Mouse (Mus musculus) midbrain, embryonic 16.5 days (tissue): Measurements from ENCODE around the gene Dnaaf1. TPM values are rescaled to one million over a fixed set of nuclear protein-coding genes. Genes with fewer than 3 reads are reported as not detected.
A peak's percentile ranks its signal among the peaks of the same experiment; 100 is the strongest.

Experiments used
- ATAC-seq: fragments of 200-750 bp; cut with Nextera tagmentation; 2 replicates; pipeline ENCODE4 v1.8.0; 2017; ENCODE audit warnings: moderate TSS enrichment
- H3K27ac ChIP-seq: fragments of 300-500 bp; sonication (generic); 2 replicates; pipeline ENCODE4 v1.5.1; 2014; ENCODE audit warnings: mild to moderate bottlenecking, low read length, mixed read lengths
- H3K27me3 ChIP-seq: fragments of 300-500 bp; sonication (generic); 2 replicates; pipeline ENCODE4 v1.6.1; 2014; ENCODE audit warnings: low read depth, low read length, mixed read lengths; ENCODE audit not compliant: control insufficient read depth, insufficient read depth
- H3K36me3 ChIP-seq: fragments of 300-500 bp; sonication (generic); 2 replicates; pipeline ENCODE4 v1.6.1; 2014; ENCODE audit warnings: mild to moderate bottlenecking, low read length, moderate library complexity, mixed read lengths; ENCODE audit not compliant: control insufficient read depth, insufficient read depth
- H3K4me1 ChIP-seq: fragments of 300-500 bp; sonication (generic); 2 replicates; pipeline ENCODE4 v1.6.1; 2014; ENCODE audit warnings: mild to moderate bottlenecking, low read length, mixed read lengths; ENCODE audit not compliant: control insufficient read depth, insufficient read depth
- H3K4me2 ChIP-seq: fragments of 300-500 bp; sonication (generic); 2 replicates; pipeline ENCODE4 v1.6.1; 2014; ENCODE audit warnings: mild to moderate bottlenecking, low read length, mixed read lengths
- H3K4me3 ChIP-seq: fragments of 300-500 bp; sonication (generic); 2 replicates; pipeline ENCODE4 v1.5.1; 2014; ENCODE audit warnings: low read depth, mild to moderate bottlenecking, low read length, moderate library complexity, mixed read lengths
- H3K9ac ChIP-seq: fragments of 300-500 bp; sonication (generic); 2 replicates; pipeline ENCODE4 v1.6.1; 2014; ENCODE audit warnings: low read depth, low read length, mixed read lengths
- H3K9me3 ChIP-seq: fragments of 300-500 bp; sonication (generic); replicated peaks from 2 replicates; pipeline ENCODE4 v1.6.1; 2014; ENCODE audit warnings: mild to moderate bottlenecking, low read length, mixed read lengths; ENCODE audit not compliant: control insufficient read depth, poor library complexity, severe bottlenecking
- WGBS: fragments of 180-500 bp; shearing (Covaris S2); extraction: QIAGEN DNeasy Blood & Tissue Kit; methylation state at CpG from one replicate; pipeline ENCODE4 v1.1.7; 2014; 5-methylcytosine and 5-hydroxymethylcytosine counted together
- polyA plus RNA-seq: library from polyadenylated mRNA; unstranded; fragments of >200 nt; fragmentation: Nextera tagmentation; extraction: Ambion mirVana; gene quantifications from 2 replicates; pipeline ENCODE4 v1.2.1, GENCODE M21; 2015

The Dnaaf1 gene
- polyA plus RNA-seq, 1 experiment from 2014 or later = 0.83 TPM

GRCm38 (mm10) chr8:119566367-119566766, 8.7 kb upstream of the Dnaaf1 start:
- Histone ChIP-seq H3K4me1 (no peaks in the 10 kb centered on the region), H3K9ac (no peak overlapping the region), H3K4me2 (no peak overlapping the region), H3K27ac (no peak overlapping the region), H3K36me3 (peaks cover 34% of the 10 kb centered on the region), H3K9me3 (no peaks in the 10 kb centered on the region), H3K27me3 (no peaks in the 10 kb centered on the region), H3K4me3 (no peak overlapping the region)
- 73% methylated on average over 11 of the region's 11 CpGs for WGBS
- ATAC-seq = no peak

GRCm38 (mm10) chr8:119568251-119568650, 6.8 kb upstream of the Dnaaf1 start:
- ATAC-seq = no peak
- Histone ChIP-seq H3K36me3 (peaks cover 31% of the 10 kb centered on the region), H3K27me3 (no peaks in the 10 kb centered on the region), H3K9me3 (no peaks in the 10 kb centered on the region), H3K4me3 (no peak overlapping the region), H3K4me2 (no peak overlapping the region), H3K4me1 (peaks cover 9% of the 10 kb centered on the region; the same call in 1 of the 2 replicates), H3K27ac (no peak overlapping the region), H3K9ac (no peak overlapping the region)
- WGBS = 90% methylated on average over 9 of the region's 9 CpGs

GRCm38 (mm10) chr8:119568951-119569350, 6.1 kb upstream of the Dnaaf1 start:
- Histone ChIP-seq H3K4me1 (peaks cover 16% of the 10 kb centered on the region), H3K9ac (no peak overlapping the region), H3K27ac (no peak overlapping the region), H3K36me3 (peaks cover 27% of the 10 kb centered on the region), H3K27me3 (no peaks in the 10 kb centered on the region), H3K9me3 (no peaks in the 10 kb centered on the region), H3K4me3 (no peak overlapping the region), H3K4me2 (no peak overlapping the region)
- no peak for ATAC-seq
- WGBS = 77% methylated on average over 7 of the region's 7 CpGs

- H3K4me1 ChIP-seq = peaks cover 18% of the 10 kb centered on the region
- peaks cover 19% of the 10 kb centered on the region for H3K36me3 ChIP-seq
- H3K4me3 ChIP-seq = no peak overlapping the region
- H3K27ac ChIP-seq = no peak overlapping the region
- H3K9ac ChIP-seq = no peak overlapping the region
- WGBS = 21% methylated on average over 4 of the region's 4 CpGs
- no peaks in the 10 kb centered on the region for H3K9me3 ChIP-seq
- no peak for ATAC-seq
- no peak overlapping the region for H3K4me2 ChIP-seq
- H3K27me3 ChIP-seq = no peaks in the 10 kb centered on the region
Observed at GRCm38 (mm10) chr8:119569881-119570280, 5.2 kb upstream of the Dnaaf1 start.

- no peak overlapping the region for H3K27ac ChIP-seq
- no peaks in the 10 kb centered on the region for H3K27me3 ChIP-seq
- 94% methylated on average over 6 of the region's 6 CpGs for WGBS
- H3K9ac ChIP-seq = no peak overlapping the region
- no peaks in the 10 kb centered on the region for H3K9me3 ChIP-seq
- peaks cover 18% of the 10 kb centered on the region for H3K4me1 ChIP-seq
- H3K4me2 ChIP-seq = no peak overlapping the region
- H3K4me3 ChIP-seq = no peak overlapping the region
- peaks cover 7% of the 10 kb centered on the region for H3K36me3 ChIP-seq
- ATAC-seq = no peak
Observed at GRCm38 (mm10) chr8:119571135-119571534, 3.9 kb upstream of the Dnaaf1 start.

- Histone ChIP-seq H3K27ac (no peak overlapping the region), H3K9ac (no peak overlapping the region), H3K9me3 (no peaks in the 10 kb centered on the region), H3K4me1 (peaks cover 18% of the 10 kb centered on the region), H3K4me3 (no peak overlapping the region), H3K4me2 (no peak overlapping the region), H3K27me3 (0 out of 2 replicates have a peak, but pooled peaks cover 2% of the 10 kb centered on the region), H3K36me3 (no peaks in the 10 kb centered on the region)
- ATAC-seq = no peak
- 88% methylated on average over 4 of the region's 4 CpGs for WGBS
Observed at GRCm38 (mm10) chr8:119572411-119572810, 2.6 kb upstream of the Dnaaf1 start.

- H3K36me3 ChIP-seq = no peaks in the 10 kb centered on the region
- H3K9me3 ChIP-seq = no peaks in the 10 kb centered on the region
- 0 out of 2 replicates have a peak, but pooled peaks cover 2% of the 10 kb centered on the region for H3K27me3 ChIP-seq
- peak overlapping the region; percentile 79 for H3K4me2 ChIP-seq
- H3K4me1 ChIP-seq = peaks cover 18% of the 10 kb centered on the region
- H3K27ac ChIP-seq = no peak overlapping the region
- WGBS = 2% methylated on average over 16 of the region's 16 CpGs
- H3K4me3 ChIP-seq = peak overlapping the region; percentile 91
- ATAC-seq = no peak; the same call in 1 of the 2 replicates
- H3K9ac ChIP-seq = peak overlapping the region; percentile 87
Observed at GRCm38 (mm10) chr8:119575366-119575726, 311 bp downstream of the Dnaaf1 start.

- Histone ChIP-seq H3K27ac (no peak overlapping the region), H3K27me3 (0 out of 2 replicates have a peak, but pooled peaks cover 2% of the 10 kb centered on the region), H3K36me3 (no peaks in the 10 kb centered on the region), H3K4me1 (peaks cover under 1% of the 10 kb centered on the region; the same call in 1 of the 2 replicates), H3K4me2 (no peak overlapping the region), H3K4me3 (no peak overlapping the region), H3K9me3 (no peaks in the 10 kb centered on the region), H3K9ac (no peak overlapping the region)
- 49% methylated on average over 13 of the region's 13 CpGs for WGBS
- no peak for ATAC-seq
Observed at GRCm38 (mm10) chr8:119579096-119579495, 4.1 kb downstream of the Dnaaf1 start.

GRCm38 (mm10) chr8:119580441-119581161, 5.6 kb downstream of the Dnaaf1 start:
- no peak overlapping the region for H3K27ac ChIP-seq
- no peak overlapping the region for H3K9ac ChIP-seq
- 0 out of 2 replicates have a peak, but pooled peaks cover 2% of the 10 kb centered on the region for H3K27me3 ChIP-seq
- H3K4me1 ChIP-seq = no peaks in the 10 kb centered on the region
- 94% methylated on average over 5 of the region's 5 CpGs for WGBS
- ATAC-seq = no peak
- no peaks in the 10 kb centered on the region for H3K9me3 ChIP-seq
- no peaks in the 10 kb centered on the region for H3K36me3 ChIP-seq
- no peak overlapping the region for H3K4me2 ChIP-seq
- no peak overlapping the region for H3K4me3 ChIP-seq
